Mouse (Mus musculus): ENCODE measurements around the gene Dohh. TPM values are rescaled to one million over a fixed set of nuclear protein-coding genes. Genes with fewer than 3 reads are reported as not detected.

The Dohh gene
- polyA plus RNA-seq, 1 experiment from 2014 or later, result 79.8 TPM

DNA sequence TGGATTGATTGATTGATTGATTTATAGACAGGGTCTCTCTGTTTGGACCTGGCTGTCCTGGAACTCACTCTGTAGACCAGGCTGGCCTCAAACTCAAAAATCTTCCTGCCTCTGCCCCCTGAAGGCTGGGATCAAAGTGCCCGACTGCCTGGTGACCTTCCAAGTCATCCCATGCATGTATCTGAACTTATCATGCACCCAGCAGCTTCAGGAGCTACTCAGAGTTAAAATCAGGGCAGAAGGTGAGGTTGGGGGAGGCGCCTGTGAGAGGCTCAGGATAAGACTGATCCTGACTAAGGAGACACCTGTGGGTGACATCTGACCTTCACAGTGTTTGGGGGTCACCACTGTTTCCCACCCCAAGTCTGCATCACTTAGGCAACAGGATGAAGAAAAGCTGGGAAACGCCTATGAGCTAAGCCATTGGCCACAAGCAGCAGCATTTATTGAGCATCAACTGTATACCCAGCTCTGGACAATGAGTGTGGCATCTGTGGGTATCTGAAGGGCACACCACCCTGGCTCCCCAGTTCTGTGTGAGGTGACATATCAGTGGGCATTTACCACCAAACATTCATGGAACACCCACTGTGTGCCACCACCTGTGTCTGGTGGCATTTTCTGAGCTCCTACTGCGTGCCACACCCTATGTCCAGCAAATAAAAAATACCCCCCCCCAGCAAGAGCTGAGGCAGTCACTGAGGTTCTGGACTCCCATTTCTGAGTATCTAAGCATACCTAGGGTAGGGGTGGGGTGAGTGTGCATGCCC, 39.4 kb downstream of the Dohh start:
- peak overlapping the region; percentile 74 for H3K4me3 ChIP-seq
- peaks cover 27% of the 10 kb centered on the region for H3K36me3 ChIP-seq
- no peaks in the 10 kb centered on the region for H3K9me3 ChIP-seq
- peak overlapping the region; percentile 84 for H3K27ac ChIP-seq
- ATAC-seq (ENCODE audit: insufficient number of reproducible peaks, low FRiP score, low TSS enrichment, low read depth), result no peak
- H3K4me2 ChIP-seq, result peak overlapping the region; percentile 75
- 62% methylated on average over 4 of the region's 4 CpGs for WGBS
- no peaks in the 10 kb centered on the region for H3K27me3 ChIP-seq
- H3K9ac ChIP-seq, result no peak overlapping the region
- peaks cover 73% of the 10 kb centered on the region for H3K4me1 ChIP-seq

DNA sequence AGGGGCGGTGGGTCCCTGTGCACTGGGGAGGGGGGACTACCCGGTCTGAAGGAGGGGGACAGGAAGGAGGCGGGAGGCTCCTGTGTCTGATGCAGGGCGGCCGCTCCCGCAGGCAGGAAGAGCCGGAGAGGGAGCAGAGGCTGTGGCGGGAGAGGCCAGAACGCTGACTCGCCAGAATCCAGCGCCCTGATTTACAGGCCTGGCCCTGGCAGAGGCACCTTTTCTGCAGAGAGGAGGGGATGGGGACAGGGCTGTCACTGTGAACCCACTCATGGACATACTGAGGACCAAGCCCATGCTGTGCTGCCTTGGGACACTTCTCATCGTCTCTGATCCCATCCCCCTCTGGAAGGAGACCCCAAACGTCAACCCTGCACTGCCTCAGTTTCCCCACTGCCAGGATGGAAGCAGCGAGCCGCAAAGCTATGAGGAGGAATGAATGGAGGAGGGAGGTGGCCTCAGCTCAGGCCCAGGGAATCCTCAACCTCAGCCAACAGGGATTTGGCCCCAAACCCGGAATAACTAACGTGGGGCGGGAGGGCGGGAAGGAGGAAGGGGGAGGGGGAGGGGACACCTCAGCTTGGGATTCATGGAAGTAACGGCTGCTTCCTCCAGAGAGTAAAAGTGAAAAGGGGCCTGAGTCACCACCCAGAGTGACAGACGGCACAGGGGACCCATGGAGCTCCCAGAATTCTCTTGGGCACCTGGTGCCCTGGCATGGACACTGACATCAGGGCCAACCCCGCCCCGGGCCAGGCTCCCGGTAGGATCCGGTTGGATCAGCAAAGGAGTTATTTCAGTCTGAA, 40.2 kb downstream of the Dohh start:
- peaks cover 20% of the 10 kb centered on the region for H3K36me3 ChIP-seq
- H3K27ac ChIP-seq, result peak overlapping the region; percentile 84
- 6% methylated on average over 24 of the region's 25 CpGs for WGBS
- no peaks in the 10 kb centered on the region for H3K27me3 ChIP-seq
- H3K4me1 ChIP-seq, result peaks cover 72% of the 10 kb centered on the region
- peak overlapping the region; percentile 74 for H3K4me3 ChIP-seq
- 0 out of 2 replicates have a peak overlapping the region, but pooled peaks have one; percentile 14 for H3K9ac ChIP-seq
- ATAC-seq (ENCODE audit: insufficient number of reproducible peaks, low FRiP score, low TSS enrichment, low read depth), result no peak
- peak overlapping the region; percentile 75 for H3K4me2 ChIP-seq
- no peaks in the 10 kb centered on the region for H3K9me3 ChIP-seq

DNA sequence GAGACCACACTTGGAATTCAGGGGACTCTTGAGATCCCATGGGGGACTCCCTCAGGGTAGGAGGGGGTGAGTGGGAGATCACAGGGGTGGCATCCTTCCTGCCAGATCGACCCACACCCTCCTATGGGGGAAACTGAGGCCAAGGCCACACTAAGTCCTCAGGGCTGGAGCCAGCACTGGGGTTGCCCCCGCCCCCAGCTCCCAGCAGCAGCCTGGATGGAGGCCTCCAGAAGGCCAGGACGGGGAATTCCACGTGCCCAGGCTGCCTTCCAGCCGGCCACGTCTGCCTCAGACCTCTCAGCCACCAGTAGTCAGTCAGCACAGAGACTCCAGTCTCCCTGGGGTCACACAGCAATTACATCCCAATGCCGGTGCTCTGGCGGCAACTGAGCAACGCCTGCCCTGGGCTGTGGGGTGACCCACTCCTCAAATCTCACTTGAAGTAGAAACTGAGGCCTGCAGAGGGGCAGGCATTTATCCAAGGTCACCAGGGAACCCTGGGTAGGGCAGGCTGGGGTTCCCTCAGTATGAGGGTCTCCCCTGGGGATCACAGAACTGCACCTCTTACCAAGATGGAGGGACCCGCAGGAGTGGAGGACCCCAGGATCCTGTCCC, 41.1 kb downstream of the Dohh start:
- peak overlapping the region; percentile 39 for H3K9ac ChIP-seq
- H3K4me3 ChIP-seq, result peak overlapping the region; percentile 74
- 33% methylated on average over 10 of the region's 10 CpGs for WGBS
- H3K4me2 ChIP-seq, result peak overlapping the region; percentile 75
- H3K9me3 ChIP-seq, result no peaks in the 10 kb centered on the region
- no peaks in the 10 kb centered on the region for H3K27me3 ChIP-seq
- no peak for ATAC-seq (ENCODE audit: insufficient number of reproducible peaks, low FRiP score, low TSS enrichment, low read depth)
- peak overlapping the region; percentile 84 for H3K27ac ChIP-seq
- peaks cover 11% of the 10 kb centered on the region for H3K36me3 ChIP-seq
- peaks cover 68% of the 10 kb centered on the region for H3K4me1 ChIP-seq

DNA sequence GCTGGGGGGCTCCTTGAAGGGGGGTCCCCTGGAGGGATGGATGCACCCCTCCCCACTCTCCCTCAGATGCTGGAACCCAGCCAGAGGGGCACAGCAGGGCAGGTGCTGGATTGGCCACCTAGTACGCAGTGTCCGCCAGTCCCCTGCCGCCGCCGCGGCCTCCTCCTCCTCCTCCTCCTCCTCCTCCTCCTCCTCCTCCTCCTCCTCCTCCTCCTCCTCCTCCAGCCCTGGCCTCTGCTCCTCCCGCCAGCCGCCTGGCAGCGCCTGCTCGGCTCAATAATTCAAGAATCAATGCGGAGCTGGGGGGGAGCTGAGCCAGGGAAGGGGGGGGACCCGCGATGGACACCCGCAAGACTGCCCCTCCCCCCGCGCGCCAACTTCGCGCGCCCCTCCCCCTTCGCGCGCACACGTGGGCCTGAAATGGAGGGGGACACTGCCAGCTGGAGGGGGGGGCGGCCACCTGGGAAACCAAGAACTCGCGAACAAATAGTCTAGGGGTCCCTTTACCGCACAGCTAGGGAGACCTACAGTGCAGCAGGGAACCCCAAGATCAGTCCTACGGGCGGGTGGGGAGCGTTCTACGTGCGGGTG, 41.9 kb downstream of the Dohh start:
- Histone ChIP-seq H3K27me3 (no peaks in the 10 kb centered on the region), H3K4me1 (peaks cover 64% of the 10 kb centered on the region)
- WGBS, result 2% methylated on average over 18 of the region's 33 CpGs

DNA sequence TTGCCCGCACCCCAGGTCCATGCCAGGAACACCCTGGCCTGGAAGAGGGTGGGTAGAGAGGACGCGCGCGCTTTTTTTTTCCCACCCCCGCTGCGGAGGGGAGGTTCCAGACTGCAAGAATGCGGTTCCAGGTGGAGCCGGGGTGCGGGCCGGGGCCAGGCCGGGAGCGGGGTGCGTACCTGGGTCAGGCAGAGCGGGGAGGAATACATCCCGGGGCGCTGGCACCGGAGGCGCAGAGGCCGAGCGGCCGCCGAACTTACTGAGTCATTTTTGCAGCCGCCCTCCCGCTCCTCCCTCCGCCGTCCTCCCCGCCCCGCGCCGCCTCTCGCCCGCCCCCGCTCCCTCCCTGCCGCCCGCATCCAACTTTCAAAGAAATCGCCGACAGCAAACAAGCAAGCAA, 42.7 kb downstream of the Dohh start:
- peak overlapping the region; percentile 86 for H3K27ac ChIP-seq
- H3K27me3 ChIP-seq, result no peaks in the 10 kb centered on the region
- no peaks in the 10 kb centered on the region for H3K9me3 ChIP-seq
- ATAC-seq (ENCODE audit: insufficient number of reproducible peaks, low FRiP score, low TSS enrichment, low read depth), result no peak
- no peaks in the 10 kb centered on the region for H3K36me3 ChIP-seq
- under 1% methylated on average over 37 of the region's 38 CpGs for WGBS
- H3K4me2 ChIP-seq, result peak overlapping the region; percentile 75
- H3K4me3 ChIP-seq, result peak overlapping the region; percentile 74
- H3K9ac ChIP-seq, result peak overlapping the region; percentile 69
- peaks cover 63% of the 10 kb centered on the region for H3K4me1 ChIP-seq

More for the DNA sequence above, 41.9 kb downstream of the Dohh start:
- peak overlapping the region; percentile 69 for H3K9ac ChIP-seq
- H3K9me3 ChIP-seq, result no peaks in the 10 kb centered on the region
- peak overlapping the region; percentile 86 for H3K27ac ChIP-seq
- no peak for ATAC-seq (ENCODE audit: insufficient number of reproducible peaks, low FRiP score, low TSS enrichment, low read depth)
- peaks cover 7% of the 10 kb centered on the region; the same call in 1 of the 2 replicates for H3K36me3 ChIP-seq
- H3K4me2 ChIP-seq, result peak overlapping the region; percentile 75
- peak overlapping the region; percentile 74 for H3K4me3 ChIP-seq

DNA sequence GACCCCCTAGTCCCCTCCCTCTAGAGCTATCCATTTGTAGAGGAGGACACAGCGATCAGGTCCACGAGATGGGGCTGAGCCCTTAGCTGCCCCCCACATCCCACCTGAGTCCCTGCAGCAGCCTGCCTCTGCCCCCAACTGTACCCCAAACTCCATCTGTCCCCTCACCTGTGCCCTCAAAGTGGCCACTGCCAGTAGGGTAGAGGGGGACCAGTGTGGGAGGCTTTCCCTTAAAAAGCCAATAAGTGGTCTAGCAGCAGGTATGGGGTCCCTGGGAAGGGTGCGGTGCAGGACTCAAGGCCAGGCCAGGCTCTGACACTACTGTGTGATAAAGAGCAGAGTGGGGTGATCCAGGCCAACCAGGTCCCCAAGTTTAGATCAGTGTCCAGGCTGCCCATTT, 43.1 kb downstream of the Dohh start:
- Histone ChIP-seq H3K27ac (peak overlapping the region; percentile 86), H3K27me3 (no peaks in the 10 kb centered on the region), H3K9me3 (no peaks in the 10 kb centered on the region), H3K9ac (peak overlapping the region; percentile 69), H3K4me3 (peak overlapping the region; percentile 74), H3K36me3 (no peaks in the 10 kb centered on the region), H3K4me1 (peaks cover 60% of the 10 kb centered on the region), H3K4me2 (peak overlapping the region; percentile 75)
- WGBS, result 34% methylated on average over 3 of the region's 3 CpGs
- ATAC-seq (ENCODE audit: insufficient number of reproducible peaks, low FRiP score, low TSS enrichment, low read depth), result no peak

DNA sequence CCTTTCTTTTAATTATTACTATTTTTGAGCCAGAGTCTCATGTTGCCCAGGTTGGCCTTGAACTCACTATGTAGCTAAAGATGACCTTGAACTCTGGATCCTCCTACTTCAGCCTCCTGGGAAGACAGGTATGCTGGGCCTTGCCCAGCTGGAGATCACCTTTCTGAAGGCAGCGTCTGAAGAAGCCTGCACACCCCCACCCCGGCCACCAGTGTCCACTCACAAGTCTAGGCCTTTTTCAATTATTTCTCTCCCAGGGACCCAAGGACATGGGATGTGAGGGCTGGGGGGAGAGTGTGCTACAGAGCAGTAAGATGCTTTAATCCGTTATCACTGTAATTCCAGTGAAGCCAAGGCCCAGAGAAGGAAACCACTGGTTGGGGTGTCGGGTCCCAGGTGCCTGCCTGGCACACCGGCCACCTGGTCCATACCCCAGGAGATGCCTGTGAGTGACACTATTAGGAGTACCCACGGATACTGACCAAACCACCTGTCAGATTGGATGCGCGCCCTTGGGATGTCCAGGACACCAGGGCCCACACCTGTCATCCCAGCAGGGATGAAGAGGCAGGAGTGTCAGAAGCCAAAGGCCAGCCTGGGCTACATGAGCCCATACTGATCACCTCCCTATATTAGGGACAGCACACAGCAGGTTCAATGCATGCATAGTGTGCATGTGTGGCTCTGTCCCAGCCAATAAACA, 43.7 kb downstream of the Dohh start:
- Histone ChIP-seq H3K4me2 (no peak overlapping the region), H3K36me3 (no peaks in the 10 kb centered on the region), H3K9ac (no peak overlapping the region), H3K9me3 (no peaks in the 10 kb centered on the region), H3K4me3 (no peak overlapping the region), H3K27me3 (no peaks in the 10 kb centered on the region), H3K27ac (no peak overlapping the region), H3K4me1 (peaks cover 59% of the 10 kb centered on the region)
- WGBS, result 77% methylated on average over 8 of the region's 8 CpGs
- ATAC-seq (ENCODE audit: insufficient number of reproducible peaks, low FRiP score, low TSS enrichment, low read depth), result no peak

DNA sequence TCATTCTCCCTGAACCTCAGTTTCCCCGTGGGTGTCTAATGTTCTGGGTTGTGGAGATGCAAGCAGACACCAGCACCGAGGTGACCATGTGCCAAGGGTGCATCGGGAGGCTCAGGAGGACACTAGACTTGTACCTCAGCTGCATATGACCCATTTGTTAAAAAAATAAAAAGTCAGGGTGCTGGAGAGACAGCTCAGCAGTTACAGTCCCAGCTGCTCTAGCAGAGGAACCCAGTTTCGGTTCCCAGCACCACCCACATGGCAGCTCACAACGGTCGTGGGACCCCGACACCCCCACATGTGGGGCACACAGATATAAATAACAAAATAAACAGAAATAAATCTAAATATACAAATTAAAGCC, 44.3 kb downstream of the Dohh start:
- ATAC-seq (ENCODE audit: insufficient number of reproducible peaks, low FRiP score, low TSS enrichment, low read depth), result no peak
- H3K27me3 ChIP-seq, result no peaks in the 10 kb centered on the region
- WGBS, result 91% methylated on average over 7 of the region's 7 CpGs

DNA sequence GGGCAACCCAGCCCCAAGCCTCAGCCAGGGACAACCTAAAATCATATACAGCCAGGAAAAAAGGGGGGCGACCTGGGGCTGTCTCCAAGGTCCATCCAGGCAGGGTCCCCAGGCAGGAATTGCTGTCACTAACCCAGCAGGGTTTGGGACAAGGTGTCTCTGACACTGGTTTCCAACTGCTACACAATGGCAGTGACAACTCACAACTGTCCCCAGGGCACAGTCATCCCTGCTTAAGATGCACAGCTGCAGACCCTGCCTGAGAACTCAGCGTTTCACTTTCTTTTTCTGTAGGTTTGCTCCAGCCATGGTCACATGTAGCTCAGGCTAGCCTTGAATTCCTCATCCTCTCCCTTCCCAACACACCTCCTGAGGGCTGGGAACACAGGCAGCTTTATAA, 44.9 kb downstream of the Dohh start:
- no peak for ATAC-seq (ENCODE audit: insufficient number of reproducible peaks, low FRiP score, low TSS enrichment, low read depth)
- Histone ChIP-seq H3K9me3 (no peaks in the 10 kb centered on the region), H3K36me3 (no peaks in the 10 kb centered on the region), H3K27ac (peak overlapping the region; percentile 93), H3K4me1 (peaks cover 64% of the 10 kb centered on the region), H3K9ac (no peak overlapping the region), H3K4me3 (peak overlapping the region; percentile 76), H3K4me2 (peak overlapping the region; percentile 94), H3K27me3 (no peaks in the 10 kb centered on the region)
- 37% methylated on average over 2 of the region's 2 CpGs for WGBS

More for the DNA sequence above, 44.3 kb downstream of the Dohh start:
- no peak overlapping the region for H3K9ac ChIP-seq
- no peaks in the 10 kb centered on the region for H3K36me3 ChIP-seq
- no peak overlapping the region for H3K4me2 ChIP-seq
- H3K4me1 ChIP-seq, result peaks cover 64% of the 10 kb centered on the region
- no peaks in the 10 kb centered on the region for H3K9me3 ChIP-seq
- H3K4me3 ChIP-seq, result no peak overlapping the region
- no peak overlapping the region for H3K27ac ChIP-seq

DNA sequence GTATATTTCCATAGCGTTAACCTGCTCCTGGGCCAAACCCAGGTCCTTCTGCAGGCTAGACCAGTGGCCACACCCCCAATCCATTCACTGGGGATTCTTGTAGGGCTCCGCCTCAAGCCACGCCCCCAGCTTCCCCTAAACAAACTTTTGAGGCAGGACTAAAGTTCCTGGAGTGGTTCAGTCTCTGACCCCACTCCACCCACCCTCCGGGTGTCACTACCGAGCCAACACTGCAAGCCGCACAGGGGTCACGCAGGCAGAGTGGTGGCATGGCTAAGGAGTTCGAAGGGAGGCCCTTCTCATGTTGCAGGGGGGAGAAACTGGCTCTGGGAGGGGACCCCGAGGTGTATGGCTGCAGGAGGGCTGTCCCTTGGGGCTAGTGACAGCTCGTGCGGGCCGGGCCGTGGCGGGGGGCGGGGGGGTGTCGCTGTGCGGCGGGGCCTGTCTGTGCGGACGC, 45.4 kb downstream of the Dohh start:
- peak; percentile 26; the same call in 1 of the 2 replicates for ATAC-seq (ENCODE audit: insufficient number of reproducible peaks, low FRiP score, low TSS enrichment, low read depth)

More for the DNA sequence above, 45.4 kb downstream of the Dohh start:
- H3K9ac ChIP-seq, result peak overlapping the region; percentile 68
- H3K4me1 ChIP-seq, result peaks cover 63% of the 10 kb centered on the region
- no peaks in the 10 kb centered on the region for H3K36me3 ChIP-seq
- no peaks in the 10 kb centered on the region for H3K9me3 ChIP-seq
- peak overlapping the region; percentile 94 for H3K4me2 ChIP-seq
- no peaks in the 10 kb centered on the region for H3K27me3 ChIP-seq
- H3K27ac ChIP-seq, result peak overlapping the region; percentile 93
- H3K4me3 ChIP-seq, result peak overlapping the region; percentile 76
- 0% methylated on average over 20 of the region's 20 CpGs for WGBS

Measured in limb, embryonic 15.5 days (tissue).